Comparison of ENCODE assay signal across 11 mouse cellular contexts in genomic region chr11:44774411-44774810, GRCm38 (mm10).
DNase-seq lines count a peak whose midpoint lies in the region; ATAC-seq and TF ChIP-seq lines count a peak whose summit lies in the region.
"Had no signal": no experiment of that assay in that cellular context is flagged by ENCODE, and none has a peak within 500 bp of the region (broad histone marks: within the 10 kb centered on the region; RNA-seq: fewer than 3 reads in every experiment).

No protein-coding gene starts in this region.

- H3K27me3 ChIP-seq in forebrain, postnatal 0 days (ENCODE audit: insufficient read depth, low read length), result peaks cover 31% of the 10 kb centered on the region
- H3K27me3 ChIP-seq in forebrain, embryonic 15.5 days, result peaks cover 85% of the 10 kb centered on the region
- no peaks in the 10 kb centered on the region for H3K27me3 ChIP-seq in liver, embryonic 14.5 days (ENCODE audit: control insufficient read depth, insufficient read depth, low read length)
- no peaks in the 10 kb centered on the region for H3K27me3 ChIP-seq in MEL (ENCODE audit: control insufficient read depth in 1 of 2, insufficient read depth in 2 of 2, low read length in 2 of 2)
- H3K27me3 ChIP-seq: hindbrain, embryonic 13.5 days; neural tube, embryonic 12.5 days had no signal

- TF ChIP-seq RAD21 in MEL (IDR thresholded peaks at IDR 0.05; ENCODE audit: low read depth, low read length), result no peak

- DNase-seq in forebrain, postnatal 0 days, result no peak
- DNase-seq in liver, embryonic 14.5 days (ENCODE audit: low read depth in 3 of 3, low spot score in 3 of 3), result no peak
- DNase-seq in liver, result no peak
- DNase-seq in MEL (ENCODE audit: low read depth, low spot score), result peak; percentile 4
- DNase-seq in ovary, adult 18-20 months (ENCODE audit: low spot score), result no peak
- no peak for DNase-seq in layer of hippocampus, adult 8-10 months (ENCODE audit: low spot score in 2 of 2)

- no peak overlapping the region for H3K4me2 ChIP-seq in forebrain, postnatal 0 days (ENCODE audit: low read depth)
- no peak overlapping the region for H3K4me2 ChIP-seq in forebrain, embryonic 15.5 days (replicated peaks)
- H3K4me2 ChIP-seq in liver, embryonic 14.5 days (ENCODE audit: low read depth), result no peak overlapping the region
- H3K4me2 ChIP-seq: forebrain, embryonic 13.5 days; hindbrain, embryonic 13.5 days; neural tube, embryonic 12.5 days had no signal

- WGBS in forebrain, postnatal 0 days, result 74% methylated on average over 3 of the region's 3 CpGs
- 68% methylated on average over 3 of the region's 3 CpGs for WGBS in forebrain, embryonic 15.5 days
- 37% methylated on average over 3 of the region's 3 CpGs for WGBS in liver, embryonic 14.5 days (ENCODE audit: insufficient replicate concordance)

- no peaks in the 10 kb centered on the region for H3K36me3 ChIP-seq in forebrain, postnatal 0 days (ENCODE audit: insufficient read depth)
- no peaks in the 10 kb centered on the region for H3K36me3 ChIP-seq in forebrain, embryonic 15.5 days
- H3K36me3 ChIP-seq in liver, embryonic 14.5 days (replicated peaks; ENCODE audit: control insufficient read depth, insufficient read depth, low read depth), result no peaks in the 10 kb centered on the region
- no peaks in the 10 kb centered on the region for H3K36me3 ChIP-seq in MEL (ENCODE audit: control insufficient read depth in 1 of 2, insufficient read depth in 2 of 2, low read length in 2 of 2)
- H3K36me3 ChIP-seq: hindbrain, embryonic 13.5 days; neural tube, embryonic 12.5 days had no signal

- TF ChIP-seq EP300 in liver, embryonic 14.5 days (IDR thresholded peaks at IDR 0.05; ENCODE audit: low read depth), result no peak
- TF ChIP-seq EP300 in MEL (IDR thresholded peaks at IDR 0.05; ENCODE audit: low read depth in 1 of 2, low read length in 2 of 2), result no peak

- TF ChIP-seq POLR2A in MEL (IDR thresholded peaks at IDR 0.05; ENCODE audit: control insufficient read depth in 1 of 2, insufficient read depth in 1 of 2, low read depth in 1 of 2, low read length in 2 of 2, poor library complexity in 1 of 2), result no peak

- peak; percentile 35 for TF ChIP-seq CTCF in forebrain, postnatal 0 days (IDR thresholded peaks at IDR 0.05; ENCODE audit: low read depth)
- peak; percentile 37 for TF ChIP-seq CTCF in liver, embryonic 14.5 days (IDR thresholded peaks at IDR 0.05; ENCODE audit: low read depth)
- TF ChIP-seq CTCF in MEL (IDR thresholded peaks at IDR 0.05 in 2 of 3, conservative IDR thresholded peaks at IDR 0.05 in 1 of 3; ENCODE audit: control insufficient read depth in 1 of 3, insufficient read depth in 1 of 3, low read depth in 2 of 3, low read length in 3 of 3, poor library complexity in 1 of 3, severe bottlenecking in 1 of 3), result peak in 2 of 3 experiments; percentile 7 to 18; a peak in 1 of 6 replicates

- H3K9ac ChIP-seq in forebrain, postnatal 0 days, result no peak overlapping the region
- H3K9ac ChIP-seq in forebrain, embryonic 15.5 days (replicated peaks), result no peak overlapping the region
- H3K9ac ChIP-seq in liver, embryonic 14.5 days (replicated peaks), result no peak overlapping the region
- H3K9ac ChIP-seq in MEL (ENCODE audit: control insufficient read depth, low read depth, low read length, poor library complexity, severe bottlenecking), result no peak overlapping the region
- H3K9ac ChIP-seq: forebrain, embryonic 13.5 days; hindbrain, embryonic 13.5 days; neural tube, embryonic 12.5 days had no signal

- ATAC-seq in forebrain, postnatal 0 days, result no peak
- ATAC-seq in forebrain, embryonic 15.5 days (replicated peaks), result no peak
- ATAC-seq in liver, embryonic 14.5 days (ENCODE audit: insufficient read depth), result no peak
- peak; percentile 27; the same call in 1 of the 2 replicates for ATAC-seq in neutrophil, adult 5-6 weeks (ENCODE audit: extremely low read depth, insufficient number of reproducible peaks, low FRiP score, poor library complexity, severe bottlenecking)
- ATAC-seq: forebrain, embryonic 13.5 days had no signal

- H3K9me3 ChIP-seq in forebrain, postnatal 0 days (ENCODE audit: low read length), result no peaks in the 10 kb centered on the region
- H3K9me3 ChIP-seq in forebrain, embryonic 15.5 days, result no peaks in the 10 kb centered on the region
- H3K9me3 ChIP-seq in liver, embryonic 14.5 days (ENCODE audit: control insufficient read depth, low read length), result no peaks in the 10 kb centered on the region
- no peaks in the 10 kb centered on the region for H3K9me3 ChIP-seq in MEL (replicated peaks; ENCODE audit: insufficient read depth, low read length)
- H3K9me3 ChIP-seq: forebrain, embryonic 13.5 days; hindbrain, embryonic 13.5 days; neural tube, embryonic 12.5 days had no signal

- H3K79me2 ChIP-seq in MEL (ENCODE audit: control insufficient read depth, insufficient read depth, low read length, poor library complexity), result no peaks in the 10 kb centered on the region

- no peak overlapping the region for H3K4me3 ChIP-seq in forebrain, postnatal 0 days (ENCODE audit: low read depth, low read length)
- no peak overlapping the region for H3K4me3 ChIP-seq in forebrain, embryonic 15.5 days
- H3K4me3 ChIP-seq in liver, embryonic 14.5 days (ENCODE audit: insufficient read depth in 1 of 2, low read depth in 2 of 2, low read length in 2 of 2), result no peak overlapping the region
- H3K4me3 ChIP-seq in MEL (ENCODE audit: control insufficient read depth in 1 of 2, insufficient read depth in 1 of 2, low read depth in 2 of 2, low read length in 2 of 2), result no peak overlapping the region
- H3K4me3 ChIP-seq: forebrain, embryonic 13.5 days; hindbrain, embryonic 13.5 days; neural tube, embryonic 12.5 days had no signal

- no peak overlapping the region for H3K27ac ChIP-seq in forebrain, postnatal 0 days (ENCODE audit: low read depth, low read length)
- no peak overlapping the region for H3K27ac ChIP-seq in forebrain, embryonic 15.5 days (replicated peaks)
- no peak overlapping the region for H3K27ac ChIP-seq in liver, embryonic 14.5 days
- H3K27ac ChIP-seq in MEL (ENCODE audit: control insufficient read depth, low read depth, low read length), result no peak overlapping the region
- H3K27ac ChIP-seq: forebrain, embryonic 13.5 days; hindbrain, embryonic 13.5 days; neural tube, embryonic 12.5 days had no signal

- H3K4me1 ChIP-seq in forebrain, postnatal 0 days (ENCODE audit: insufficient read depth), result no peaks in the 10 kb centered on the region
- no peaks in the 10 kb centered on the region for H3K4me1 ChIP-seq in forebrain, embryonic 15.5 days
- no peaks in the 10 kb centered on the region for H3K4me1 ChIP-seq in liver, embryonic 14.5 days (replicated peaks; ENCODE audit: control insufficient read depth in 2 of 2, insufficient read depth in 2 of 2, low read length in 1 of 2)
- H3K4me1 ChIP-seq in MEL (ENCODE audit: control insufficient read depth in 1 of 2, insufficient read depth in 2 of 2, low read length in 2 of 2), result no peaks in the 10 kb centered on the region

TF ChIP-seq in MEL, 35 proteins besides CTCF, POLR2A, EP300 and RAD21:
- TF ChIP-seq MAZ (IDR thresholded peaks at IDR 0.05; ENCODE audit: low read depth, low read length) (no peak), UBTF (IDR thresholded peaks at IDR 0.05; ENCODE audit: borderline replicate concordance, insufficient read depth, low read depth, low read length) (no peak), CHD1 (IDR thresholded peaks at IDR 0.05; ENCODE audit: low read depth, low read length) (no peak), JUND (IDR thresholded peaks at IDR 0.05; ENCODE audit: low read depth, low read length) (no peak), GABPA (IDR thresholded peaks at IDR 0.05; ENCODE audit: low read depth, low read length) (no peak), ZNF384 (IDR thresholded peaks at IDR 0.05; ENCODE audit: low read depth, low read length) (no peak), E2F4 (IDR thresholded peaks at IDR 0.05; ENCODE audit: borderline replicate concordance, low read depth, low read length) (no peak), MAX (IDR thresholded peaks at IDR 0.05; ENCODE audit: low read length) (no peak), ETS1 (IDR thresholded peaks at IDR 0.05; ENCODE audit: low read depth, low read length) (no peak), GATA1 (IDR thresholded peaks at IDR 0.05; ENCODE audit: low read depth, low read length) (no peak), ZKSCAN1 (IDR thresholded peaks at IDR 0.05; ENCODE audit: low read depth, low read length) (no peak), RCOR1 (IDR thresholded peaks at IDR 0.05; ENCODE audit: low read depth, low read length) (no peak), TCF12 (IDR thresholded peaks at IDR 0.05; ENCODE audit: low read depth, low read length) (no peak), MXI1 (IDR thresholded peaks at IDR 0.05; ENCODE audit: low read depth, low read length) (no peak), MYB (IDR thresholded peaks at IDR 0.05; ENCODE audit: low read depth, low read length) (no peak), ZC3H11A (IDR thresholded peaks at IDR 0.05; ENCODE audit: low read depth, low read length) (no peak), NRF1 (IDR thresholded peaks at IDR 0.05; ENCODE audit: insufficient read depth, low read depth, low read length, poor library complexity, severe bottlenecking) (no peak), POLR2AphosphoS2 (IDR thresholded peaks at IDR 0.05; ENCODE audit: low read length) (no peak), NELFE (IDR thresholded peaks at IDR 0.05; ENCODE audit: low read depth, low read length) (no peak), HCFC1 (IDR thresholded peaks at IDR 0.05; ENCODE audit: low read depth, low read length) (no peak)
